Mouse (Mus musculus): ENCODE measurements around the gene Cfap73. TPM values are rescaled to one million over a fixed set of nuclear protein-coding genes. Genes with fewer than 3 reads are reported as not detected.

Cfap73 gene
- total RNA-seq, 2 experiments from 2014 or later = 0.39 to 0.42 TPM

- DNase-seq (ENCODE audit: extremely low spot score in 1 of 2, low spot score in 1 of 2) = peak; percentile 94
Observed at GRCm38 (mm10) chr5:120588569-120589094, 45.4 kb downstream of the Cfap73 start, which contains the start of the genes Tpcn1 and Iqcd. TSS of gene Tpcn1 (minus strand) at chr5:120588673. TSS of gene Iqcd (plus strand) at chr5:120589016.

- DNase-seq (ENCODE audit: extremely low spot score in 1 of 2, low spot score in 1 of 2) = no peak
Observed at GRCm38 (mm10) chr5:120587940-120588568, 46.0 kb downstream of the Cfap73 start.

- DNase-seq (ENCODE audit: extremely low spot score in 1 of 2, low spot score in 1 of 2) = no peak
Observed at GRCm38 (mm10) chr5:120587616-120587926, 46.5 kb downstream of the Cfap73 start.

DNA sequence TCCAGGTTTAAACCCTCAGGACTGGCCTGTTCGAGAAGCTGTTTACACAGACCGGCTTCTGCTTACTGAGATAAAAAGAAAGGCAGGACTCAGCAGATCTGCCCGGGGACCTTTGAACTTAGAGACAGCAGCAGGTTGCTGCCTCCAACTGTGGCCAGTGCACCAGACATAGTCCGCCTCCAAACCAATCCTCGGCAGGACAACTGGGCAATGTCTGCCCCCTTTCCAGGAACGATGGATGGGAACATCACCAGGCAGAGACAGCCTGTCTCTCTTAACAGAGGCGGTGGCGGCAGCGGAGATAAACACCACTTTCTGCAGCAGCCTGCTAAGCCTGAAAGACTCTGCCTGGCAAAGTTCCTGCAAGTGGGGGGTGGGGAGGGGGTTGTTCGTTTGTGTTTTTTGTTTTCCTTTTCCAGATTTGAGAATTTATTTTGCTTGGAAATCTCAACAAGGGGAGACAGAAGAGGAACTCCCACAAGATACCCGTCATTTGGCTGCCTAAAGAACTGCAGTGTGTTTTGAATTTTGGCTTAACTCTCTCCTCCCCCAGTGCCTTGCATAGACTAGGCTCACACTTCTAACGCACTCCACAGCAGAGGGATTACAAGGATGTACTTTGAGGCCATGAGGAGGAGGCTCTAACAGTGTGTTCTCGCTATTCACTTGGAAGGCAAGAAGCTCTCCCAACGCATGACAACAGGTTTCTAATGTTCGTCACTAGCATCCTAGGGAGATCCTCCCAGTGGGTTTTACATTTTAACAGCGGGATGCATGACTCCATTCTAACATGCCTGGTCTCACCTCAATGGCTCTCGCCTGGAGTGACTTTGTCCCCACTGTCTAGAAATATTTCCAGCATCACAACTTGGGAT is 47.1 kb downstream of the Cfap73 start:
- DNase-seq (ENCODE audit: extremely low spot score in 1 of 2, low spot score in 1 of 2) = no peak

DNA sequence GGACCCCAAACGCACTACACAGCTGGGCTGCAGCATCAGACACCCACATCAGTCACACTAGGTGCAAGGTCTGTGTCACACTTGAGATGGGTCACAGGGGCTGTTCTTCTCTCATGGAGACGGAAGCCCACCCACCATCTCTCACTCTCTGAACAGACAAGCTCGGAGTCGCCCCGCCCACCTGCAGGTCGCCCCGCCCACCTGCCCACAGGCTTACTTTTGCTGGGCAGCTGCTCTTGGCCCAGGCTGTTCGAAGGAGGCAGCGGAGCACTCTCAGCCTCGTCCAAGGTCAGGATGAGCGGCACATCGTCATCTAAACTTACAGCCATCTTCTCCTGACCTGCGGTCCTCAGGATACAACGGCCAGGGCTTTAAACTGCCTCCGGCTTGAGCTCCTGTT is 49.1 kb downstream of the Cfap73 start:
- no peak for DNase-seq (ENCODE audit: extremely low spot score in 1 of 2, low spot score in 1 of 2)

DNA sequence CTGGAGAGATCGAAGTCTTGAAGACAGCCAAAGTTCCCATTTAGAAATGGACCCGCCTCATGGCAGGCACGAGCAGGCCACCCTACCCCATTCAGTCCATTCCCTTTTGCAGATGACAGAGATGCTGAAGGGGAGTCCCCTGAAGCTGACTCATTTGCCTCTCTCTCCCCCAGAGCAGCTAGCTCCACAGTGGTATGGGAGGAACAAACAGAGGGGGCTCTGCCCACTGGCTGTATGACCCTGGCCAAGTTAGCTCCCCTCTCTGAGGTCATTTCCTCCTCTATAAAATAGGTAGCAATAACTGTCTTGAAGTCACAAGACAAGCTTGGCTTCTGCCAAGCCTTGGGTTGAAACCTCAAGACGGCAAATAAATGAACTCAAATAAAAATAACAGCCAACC is 50.5 kb downstream of the Cfap73 start:
- DNase-seq (ENCODE audit: extremely low spot score in 1 of 2, low spot score in 1 of 2) = no peak

DNA sequence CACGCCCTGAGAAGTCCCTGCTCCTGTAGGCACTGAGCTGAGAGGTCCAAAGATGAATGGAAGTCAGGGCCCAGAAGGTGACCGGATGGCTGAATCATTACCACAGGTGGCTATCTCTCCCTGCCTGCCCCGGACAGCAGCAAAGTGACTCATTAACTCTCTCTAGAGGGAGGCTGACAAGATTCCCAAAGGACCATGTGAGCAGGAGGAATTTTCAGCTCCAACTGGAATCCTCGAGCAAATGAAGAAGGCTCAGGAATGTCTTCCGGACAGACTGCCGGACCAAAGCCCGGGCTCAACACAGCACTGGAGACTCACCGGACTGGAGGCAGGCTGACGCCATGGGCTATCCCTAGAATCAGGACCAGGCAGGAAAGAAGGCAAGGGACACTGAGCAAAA is 52.0 kb downstream of the Cfap73 start:
- DNase-seq (ENCODE audit: extremely low spot score in 1 of 2, low spot score in 1 of 2) = no peak

DNA sequence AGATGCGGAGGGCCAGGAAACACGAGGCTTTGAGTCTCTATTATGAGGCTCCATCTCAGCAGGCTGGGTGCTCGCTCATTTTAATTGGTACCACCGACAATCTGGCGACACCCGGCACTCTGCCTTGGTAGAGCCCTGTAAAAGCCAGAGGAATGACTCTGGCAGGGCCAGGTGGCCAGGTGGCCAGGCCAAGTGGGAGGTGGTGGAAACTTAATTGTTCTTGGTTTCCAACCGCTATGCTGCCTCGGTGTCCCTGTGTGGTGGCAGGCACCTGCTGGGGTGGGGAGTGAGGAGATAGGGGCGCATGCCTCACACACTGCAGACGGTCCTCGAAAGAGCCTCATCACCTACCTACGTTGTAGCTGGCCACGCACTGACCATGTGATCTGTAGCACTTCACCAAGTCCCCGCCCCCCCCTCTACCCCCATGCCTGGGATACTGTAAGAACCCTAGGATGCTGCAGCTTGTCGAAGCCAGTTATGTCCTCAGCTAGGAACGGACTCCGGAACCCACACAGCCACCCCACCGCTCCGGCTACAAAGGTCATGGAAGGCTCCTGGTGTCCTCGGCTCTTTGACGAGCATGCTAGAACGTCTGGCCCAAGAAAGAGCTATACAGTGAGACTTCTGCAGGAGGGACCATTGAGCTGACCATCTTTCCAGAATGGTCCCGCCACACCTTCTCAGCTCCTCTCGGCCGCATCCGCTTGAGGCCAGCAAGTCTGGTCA is 54.0 kb downstream of the Cfap73 start:
- DNase-seq (ENCODE audit: extremely low spot score in 1 of 2, low spot score in 1 of 2) = no peak

DNA sequence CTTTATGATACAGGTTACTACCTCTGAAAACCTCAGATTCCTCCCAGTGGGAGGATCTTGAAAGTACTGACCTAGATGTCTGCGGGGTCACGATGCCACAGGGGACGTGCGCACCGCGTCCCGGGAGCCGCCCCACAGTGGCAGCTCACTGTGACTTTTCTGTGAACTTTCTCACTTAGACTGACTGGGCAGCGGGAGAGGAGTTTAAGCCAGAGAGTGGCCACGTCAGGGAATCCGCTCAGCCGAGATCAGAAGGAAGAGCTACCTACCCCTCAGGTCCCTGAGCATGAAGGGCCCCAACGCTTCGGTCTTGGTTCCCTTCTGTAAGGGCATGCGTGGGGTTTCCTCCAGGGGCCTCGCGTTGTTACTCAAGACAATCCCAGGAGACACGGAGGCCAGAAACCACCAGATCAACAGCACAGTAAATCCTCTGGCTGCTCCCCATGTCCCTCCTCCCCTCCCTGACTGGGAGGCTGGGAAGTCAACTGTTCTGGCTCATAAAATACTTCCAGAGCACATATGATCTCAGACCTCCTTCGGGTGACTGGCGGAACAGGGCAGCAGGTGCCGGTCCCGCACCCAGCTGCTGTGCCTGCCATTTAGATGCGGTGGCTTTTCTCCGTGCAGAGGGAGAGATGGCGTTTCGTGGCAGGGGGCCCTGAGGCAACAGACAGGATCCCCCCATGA is 54.7 kb downstream of the Cfap73 start:
- no peak for DNase-seq (ENCODE audit: extremely low spot score in 1 of 2, low spot score in 1 of 2)

DNA sequence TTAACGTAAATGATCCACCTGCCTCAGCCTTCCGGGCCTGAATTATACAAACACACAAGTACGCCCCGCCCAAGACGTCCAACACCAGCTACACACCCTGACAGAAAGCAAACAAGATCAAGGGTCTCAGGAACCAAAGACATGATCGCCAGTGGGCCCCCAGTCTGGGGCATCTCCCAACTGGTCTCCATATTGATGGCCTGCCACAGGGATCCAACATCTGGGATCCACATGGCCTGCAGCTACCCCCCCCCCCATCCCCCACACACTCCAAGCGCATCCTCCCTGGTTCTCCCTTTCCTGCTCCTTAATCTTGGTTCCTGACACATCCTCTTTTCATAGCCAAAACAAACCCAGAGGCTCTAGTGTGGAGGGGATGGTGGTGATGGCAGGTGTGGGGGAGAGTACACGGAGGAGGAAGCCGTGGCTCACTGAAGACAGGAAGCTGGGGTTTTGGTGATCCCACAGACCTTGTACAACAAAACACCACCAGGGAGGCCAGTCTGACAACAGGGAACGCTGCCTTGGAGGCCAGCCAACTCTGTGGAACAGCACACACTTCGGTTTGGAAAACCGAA is 55.4 kb downstream of the Cfap73 start:
- DNase-seq (ENCODE audit: extremely low spot score in 1 of 2, low spot score in 1 of 2) = no peak

Other genes starting within 250 kb of the Cfap73 start
- gene Lhx5, start 202.5 kb downstream of the Cfap73 start, total RNA-seq (2021) = not detected
- 1 to 10 TPM; 7.1 to 9.1 TPM for gene Sdsl, start 161.4 kb downstream of the Cfap73 start, total RNA-seq (2021)
- under 1 TPM in 1 of 2 experiments, not detected in 1; 0.22 TPM for gene Sds, start 157.7 kb downstream of the Cfap73 start, total RNA-seq (2021)
- 10 to 100 TPM; 61.5 to 70.3 TPM for gene Plbd2, start 130.6 kb downstream of the Cfap73 start, total RNA-seq (2021)
- 10 to 100 TPM in 1 of 2 experiments, 1 to 10 TPM in 1; 6.5 to 14.3 TPM for gene Slc8b1, start 123.1 kb downstream of the Cfap73 start, total RNA-seq (2021)
- 10 to 100 TPM; 31.0 to 39.9 TPM for gene Tpcn1, start 45.6 kb downstream of the Cfap73 start, total RNA-seq (2021)
- gene Iqcd, start 45.2 kb downstream of the Cfap73 start, total RNA-seq (2021) = under 1 TPM; 0.79 to 0.80 TPM
- 10 to 100 TPM; 23.9 to 25.5 TPM for gene Rita1, start 21.6 kb downstream of the Cfap73 start, total RNA-seq (2021)
- 10 to 100 TPM; 40.7 to 42.5 TPM for gene Ddx54, start 21.5 kb downstream of the Cfap73 start, total RNA-seq (2021)
- gene Rasal1, start 14.6 kb upstream of the Cfap73 start, total RNA-seq (2021) = 100 to 1,000 TPM in 1 of 2 experiments, 10 to 100 TPM in 1; 92.7 to 100 TPM
- gene Dtx1, start 77.7 kb upstream of the Cfap73 start, total RNA-seq (2021) = 10 to 100 TPM; 67.2 to 78.5 TPM
- gene Oas2, start 115.6 kb upstream of the Cfap73 start, total RNA-seq (2021) = under 1 TPM in 1 of 2 experiments, not detected in 1; 0.10 TPM
- gene Oas3, start 143.4 kb upstream of the Cfap73 start, total RNA-seq (2021) = not detected
- gene Oas1e, start 161.3 kb upstream of the Cfap73 start, total RNA-seq (2021) = not detected
- gene Oas1c, start 178.3 kb upstream of the Cfap73 start, total RNA-seq (2021) = 1 to 10 TPM in 1 of 2 experiments, under 1 TPM in 1; 0.81 to 1.3 TPM
- gene Oas1f, start 213.1 kb upstream of the Cfap73 start, total RNA-seq (2021) = not detected
- not detected for gene Oas1h, start 227.2 kb upstream of the Cfap73 start, total RNA-seq (2021)